9 mouse cellular contexts compared by ENCODE assay signal in genomic region chr4:33147825-33148224, GRCm38 (mm10). TPM values are rescaled to one million over a fixed set of nuclear protein-coding genes. Genes with fewer than 3 reads are reported as not detected.
DNase-seq lines count a peak whose midpoint lies in the region; ATAC-seq and TF ChIP-seq lines count a peak whose summit lies in the region.
"Had no signal": no experiment of that assay in that cellular context is flagged by ENCODE, and none has a peak within 500 bp of the region (broad histone marks: within the 10 kb centered on the region; RNA-seq: fewer than 3 reads in every experiment).

No protein-coding gene starts in this region.

- no peak for TF ChIP-seq POLR2A in small intestine, adult 2 months (IDR thresholded peaks at IDR 0.05; ENCODE audit: low read depth, low read length)

- no peak overlapping the region for H3K4me2 ChIP-seq in liver, embryonic 11.5 days

- no peaks in the 10 kb centered on the region for H3K9me3 ChIP-seq in liver, embryonic 11.5 days (ENCODE audit: control insufficient read depth, low read length)
- H3K9me3 ChIP-seq in limb, embryonic 10.5 days (replicated peaks): no peaks in the 10 kb centered on the region
- H3K9me3 ChIP-seq: heart, embryonic 13.5 days had no signal

- H3K4me1 ChIP-seq in liver, embryonic 11.5 days (replicated peaks; ENCODE audit: control insufficient read depth, insufficient read depth, low read length): no peaks in the 10 kb centered on the region
- H3K4me1 ChIP-seq in limb, embryonic 10.5 days: no peaks in the 10 kb centered on the region
- no peaks in the 10 kb centered on the region; the same call in 1 of the 2 replicates for H3K4me1 ChIP-seq in small intestine, adult 2 months (ENCODE audit: control insufficient read depth, insufficient read depth, insufficient read length, low read length)

- 0 out of 2 replicates have a peak, but pooled peaks have one; percentile 8 for TF ChIP-seq CTCF in small intestine, adult 2 months (IDR thresholded peaks at IDR 0.05; ENCODE audit: extremely low read depth, insufficient read length, insufficient replicate concordance, low read depth, low read length)

- H3K27me3 ChIP-seq in liver, embryonic 11.5 days (replicated peaks; ENCODE audit: control insufficient read depth, insufficient read depth, low read length): peaks cover 12% of the 10 kb centered on the region
- peaks cover 18% of the 10 kb centered on the region for H3K27me3 ChIP-seq in limb, embryonic 10.5 days (ENCODE audit: low read depth, poor library complexity, severe bottlenecking)
- no peaks in the 10 kb centered on the region for H3K27me3 ChIP-seq in small intestine, adult 2 months (ENCODE audit: control insufficient read depth, insufficient read depth, low read length)

- H3K36me3 ChIP-seq in liver, embryonic 11.5 days (ENCODE audit: control insufficient read depth, insufficient read depth, low read length): no peaks in the 10 kb centered on the region
- H3K36me3 ChIP-seq in limb, embryonic 10.5 days: no peaks in the 10 kb centered on the region
- H3K36me3 ChIP-seq in small intestine, adult 2 months (ENCODE audit: control insufficient read depth, insufficient read depth, low read length): no peaks in the 10 kb centered on the region
- H3K36me3 ChIP-seq: heart, embryonic 13.5 days had no signal

- no peak for ATAC-seq in liver, embryonic 11.5 days (replicated peaks; ENCODE audit: low FRiP score)

- H3K9ac ChIP-seq in liver, embryonic 11.5 days (ENCODE audit: low read depth, low read length): no peak overlapping the region
- H3K9ac ChIP-seq: heart, embryonic 13.5 days had no signal

- H3K27ac ChIP-seq in liver, embryonic 11.5 days (ENCODE audit: low read depth, low read length): no peak overlapping the region
- H3K27ac ChIP-seq in limb, embryonic 10.5 days: no peak overlapping the region
- no peak overlapping the region for H3K27ac ChIP-seq in small intestine, adult 2 months (ENCODE audit: insufficient read depth, low read depth, low read length)
- H3K27ac ChIP-seq: heart, embryonic 13.5 days had no signal

- WGBS in liver, embryonic 11.5 days: 4% methylated on average over 2 of the region's 2 CpGs
- WGBS in limb, embryonic 10.5 days: 7% methylated on average over 2 of the region's 2 CpGs
- WGBS in small intestine, adult 2 months: 2% methylated on average over 2 of the region's 2 CpGs

- H3K4me3 ChIP-seq in liver, embryonic 11.5 days (ENCODE audit: low read depth, low read length): no peak overlapping the region
- no peak overlapping the region for H3K4me3 ChIP-seq in limb, embryonic 10.5 days
- H3K4me3 ChIP-seq in small intestine, adult 2 months (ENCODE audit: low read depth, low read length): no peak overlapping the region

- peak; percentile 22 to 68 for DNase-seq in adrenal gland, adult (ENCODE audit: inconsistent age in 2 of 2, low spot score in 1 of 2)
- DNase-seq in adrenal gland, adult 8-10 months: no peak
- DNase-seq in liver: peak; percentile 54
- no peak for DNase-seq in liver, embryonic 11.5 days (ENCODE audit: low spot score)
- peak; percentile 40 to 47 for DNase-seq in adrenal gland, postnatal 36 days
- DNase-seq in fat pad, adult 2 months (ENCODE audit: extremely low read depth, low read depth, low spot score): peak; percentile 4
- peak; percentile 63 for DNase-seq in limb, embryonic 10.5 days (ENCODE audit: low spot score)

RNA-seq across cellular contexts. Expression of gene Gabrr1, which starts 15.5 kb away (rescaled TPM):
- under 1 TPM in 3 of 4 experiments, not detected in 1; 0.14 to 0.17 (median 0.15) TPM for total RNA-seq in adrenal gland, adult 8-10 months (2022)
- polyA plus RNA-seq in liver, embryonic 11.5 days (2014; fragmentation: Nextera tagmentation; extraction: Ambion mirVana): not detected in 2 replicates
- under 1 TPM in 1 of 2 experiments, not detected in 1; 0.13 TPM for total RNA-seq in adrenal gland, postnatal 36 days (2021)
- polyA plus RNA-seq in limb, embryonic 10.5 days (2016; fragmentation: Nextera tagmentation; extraction: Ambion mirVana): not detected in 2 replicates
- polyA plus RNA-seq in small intestine, adult 2 months (2012; rRNA removed): 0.22 TPM in 1 of 2 replicates, not detected in the other

RNA-seq across cellular contexts. Expression of gene Pm20d2, which starts 41.7 kb away (rescaled TPM):
- total RNA-seq in adrenal gland, adult 8-10 months (2022): 10 to 100 TPM; 15.6 to 42.2 (median 27.4) TPM
- 0.26 and 0.70 TPM in 2 replicates for polyA plus RNA-seq in liver, embryonic 11.5 days (2014; fragmentation: Nextera tagmentation; extraction: Ambion mirVana)
- total RNA-seq in adrenal gland, postnatal 36 days (2021): 10 to 100 TPM; 17.9 to 63.5 TPM
- polyA plus RNA-seq in limb, embryonic 10.5 days (2016; fragmentation: Nextera tagmentation; extraction: Ambion mirVana): 0.68 and 1.5 TPM in 2 replicates
- 3.0 and 4.9 TPM in 2 replicates for polyA plus RNA-seq in small intestine, adult 2 months (2012; rRNA removed)

Comparison
In these comparisons a context has a peak if more than half of its experiments do, and no peak if none do; other contexts are left out.
1. DNase-seq: peak in adrenal gland, adult (2 of 2), liver (single experiment), adrenal gland, postnatal 36 days (2 of 2), fat pad, adult 2 months (single experiment) and limb, embryonic 10.5 days (single experiment); none in adrenal gland, adult 8-10 months (single experiment) and liver, embryonic 11.5 days (single experiment).